Mouse (Mus musculus): ENCODE measurements around the gene Tram2. TPM values are rescaled to one million over a fixed set of nuclear protein-coding genes. Genes with fewer than 3 reads are reported as not detected.

The Tram2 gene
- polyA plus RNA-seq, 1 experiment, result 3.4 TPM

GRCm38 (mm10) chr1:21010282-21010800, 68.7 kb downstream of the Tram2 start:
- peaks cover 8% of the 10 kb centered on the region for H3K36me3 ChIP-seq (ENCODE audit: control insufficient read depth, insufficient read depth)
- H3K79me2 ChIP-seq (ENCODE audit: control insufficient read depth, insufficient read depth), result no peaks in the 10 kb centered on the region
- H3K79me3 ChIP-seq (ENCODE audit: low read depth), result no peaks in the 10 kb centered on the region
- no peak overlapping the region for H3ac ChIP-seq (ENCODE audit: control insufficient read depth, insufficient read length, low read depth)
- no peak for TF ChIP-seq CEBPB (IDR thresholded peaks at IDR 0.05; ENCODE audit: low read depth)
- no peak for TF ChIP-seq MAX (IDR thresholded peaks at IDR 0.05)
- TF ChIP-seq CTCF (IDR thresholded peaks at IDR 0.05; ENCODE audit: control insufficient read depth, insufficient read depth, insufficient read length), result no peak
- no peak for TF ChIP-seq MYOG (IDR thresholded peaks at IDR 0.05; ENCODE audit: control insufficient read depth, extremely low read depth, insufficient read length)
- no peak for TF ChIP-seq USF1 (IDR thresholded peaks at IDR 0.05; ENCODE audit: low read depth)
- no peak for TF ChIP-seq FOSL1 (IDR thresholded peaks at IDR 0.05; ENCODE audit: insufficient read depth, low read length, poor library complexity, severe bottlenecking)
- no peak for TF ChIP-seq MYOD1 (IDR thresholded peaks at IDR 0.05; ENCODE audit: control insufficient read depth, insufficient read length, low read depth)
- no peaks in the 10 kb centered on the region for H3K27me3 ChIP-seq (ENCODE audit: control insufficient read depth, insufficient read depth, insufficient read length)
- H3K4me3 ChIP-seq (ENCODE audit: insufficient read depth, poor library complexity, severe bottlenecking), result no peak overlapping the region

GRCm38 (mm10) chr1:21008891-21009290, 70.1 kb downstream of the Tram2 start:
- no peaks in the 10 kb centered on the region for H3K79me2 ChIP-seq (ENCODE audit: control insufficient read depth, insufficient read depth)
- no peaks in the 10 kb centered on the region for H3K79me3 ChIP-seq (ENCODE audit: low read depth)
- H3K27me3 ChIP-seq (ENCODE audit: control insufficient read depth, insufficient read depth, insufficient read length), result no peaks in the 10 kb centered on the region
- H3K4me3 ChIP-seq (ENCODE audit: insufficient read depth, poor library complexity, severe bottlenecking), result no peak overlapping the region
- TF ChIP-seq MAX (IDR thresholded peaks at IDR 0.05), result no peak
- peak; percentile 60 for TF ChIP-seq MYOD1 (IDR thresholded peaks at IDR 0.05; ENCODE audit: control insufficient read depth, insufficient read length, low read depth)
- peaks cover 8% of the 10 kb centered on the region for H3K36me3 ChIP-seq (ENCODE audit: control insufficient read depth, insufficient read depth)
- H3ac ChIP-seq (ENCODE audit: control insufficient read depth, insufficient read length, low read depth), result no peak overlapping the region

GRCm38 (mm10) chr1:21007941-21008701, 70.9 kb downstream of the Tram2 start:
- TF ChIP-seq MAX (IDR thresholded peaks at IDR 0.05) (no peak), MYOG (IDR thresholded peaks at IDR 0.05; ENCODE audit: control insufficient read depth, extremely low read depth, insufficient read length) (no peak), MYOD1 (IDR thresholded peaks at IDR 0.05; ENCODE audit: control insufficient read depth, insufficient read length, low read depth) (no peak), FOSL1 (IDR thresholded peaks at IDR 0.05; ENCODE audit: insufficient read depth, low read length, poor library complexity, severe bottlenecking) (no peak), CEBPB (IDR thresholded peaks at IDR 0.05; ENCODE audit: low read depth) (no peak)
- Histone ChIP-seq H3K36me3 (ENCODE audit: control insufficient read depth, insufficient read depth) (peaks cover 8% of the 10 kb centered on the region), H3K27me3 (ENCODE audit: control insufficient read depth, insufficient read depth, insufficient read length) (no peaks in the 10 kb centered on the region)

GRCm38 (mm10) chr1:21006775-21007174, 72.3 kb downstream of the Tram2 start:
- Histone ChIP-seq H3K79me3 (ENCODE audit: low read depth) (no peaks in the 10 kb centered on the region), H3K79me2 (ENCODE audit: control insufficient read depth, insufficient read depth) (no peaks in the 10 kb centered on the region), H3K27me3 (ENCODE audit: control insufficient read depth, insufficient read depth, insufficient read length) (no peaks in the 10 kb centered on the region), H3ac (ENCODE audit: control insufficient read depth, insufficient read length, low read depth) (no peak overlapping the region), H3K4me3 (ENCODE audit: insufficient read depth, poor library complexity, severe bottlenecking) (no peak overlapping the region), H3K36me3 (ENCODE audit: control insufficient read depth, insufficient read depth) (peaks cover 4% of the 10 kb centered on the region)
- TF ChIP-seq CTCF (IDR thresholded peaks at IDR 0.05; ENCODE audit: control insufficient read depth, insufficient read depth, insufficient read length) (no peak), MAX (IDR thresholded peaks at IDR 0.05) (no peak), USF1 (IDR thresholded peaks at IDR 0.05; ENCODE audit: low read depth) (peak; percentile 54)

More at GRCm38 (mm10) chr1:21007941-21008701, 70.9 kb downstream of the Tram2 start:
- no peak overlapping the region for H3ac ChIP-seq (ENCODE audit: control insufficient read depth, insufficient read length, low read depth)
- H3K79me3 ChIP-seq (ENCODE audit: low read depth), result no peaks in the 10 kb centered on the region
- no peaks in the 10 kb centered on the region for H3K79me2 ChIP-seq (ENCODE audit: control insufficient read depth, insufficient read depth)
- H3K4me3 ChIP-seq (ENCODE audit: insufficient read depth, poor library complexity, severe bottlenecking), result no peak overlapping the region

- no peak for TF ChIP-seq MAX (IDR thresholded peaks at IDR 0.05)
- H3K79me2 ChIP-seq (ENCODE audit: control insufficient read depth, insufficient read depth), result no peaks in the 10 kb centered on the region
- no peak overlapping the region for H3ac ChIP-seq (ENCODE audit: control insufficient read depth, insufficient read length, low read depth)
- H3K36me3 ChIP-seq (ENCODE audit: control insufficient read depth, insufficient read depth), result peaks cover 4% of the 10 kb centered on the region
- H3K4me3 ChIP-seq (ENCODE audit: insufficient read depth, poor library complexity, severe bottlenecking), result no peak overlapping the region
- H3K79me3 ChIP-seq (ENCODE audit: low read depth), result no peaks in the 10 kb centered on the region
- H3K27me3 ChIP-seq (ENCODE audit: control insufficient read depth, insufficient read depth, insufficient read length), result no peaks in the 10 kb centered on the region
These were observed 74.4 kb downstream of the Tram2 start for GRCm38 (mm10) chr1:21004596-21004995.

GRCm38 (mm10) chr1:21002246-21003142, 76.5 kb downstream of the Tram2 start:
- no peak overlapping the region for H3ac ChIP-seq (ENCODE audit: control insufficient read depth, insufficient read length, low read depth)
- H3K27me3 ChIP-seq (ENCODE audit: control insufficient read depth, insufficient read depth, insufficient read length), result no peaks in the 10 kb centered on the region
- no peak for TF ChIP-seq MYOD1 (IDR thresholded peaks at IDR 0.05; ENCODE audit: control insufficient read depth, insufficient read length, low read depth)
- no peak for TF ChIP-seq USF1 (IDR thresholded peaks at IDR 0.05; ENCODE audit: low read depth)
- no peak for TF ChIP-seq CTCF (IDR thresholded peaks at IDR 0.05; ENCODE audit: control insufficient read depth, insufficient read depth, insufficient read length)
- TF ChIP-seq FOSL1 (IDR thresholded peaks at IDR 0.05; ENCODE audit: insufficient read depth, low read length, poor library complexity, severe bottlenecking), result no peak
- TF ChIP-seq MYOG (IDR thresholded peaks at IDR 0.05; ENCODE audit: control insufficient read depth, extremely low read depth, insufficient read length), result no peak
- no peak for TF ChIP-seq MAX (IDR thresholded peaks at IDR 0.05)
- no peak for TF ChIP-seq CEBPB (IDR thresholded peaks at IDR 0.05; ENCODE audit: low read depth)
- no peak overlapping the region for H3K4me3 ChIP-seq (ENCODE audit: insufficient read depth, poor library complexity, severe bottlenecking)
- no peaks in the 10 kb centered on the region for H3K79me3 ChIP-seq (ENCODE audit: low read depth)
- peaks cover 4% of the 10 kb centered on the region for H3K36me3 ChIP-seq (ENCODE audit: control insufficient read depth, insufficient read depth)
- no peaks in the 10 kb centered on the region for H3K79me2 ChIP-seq (ENCODE audit: control insufficient read depth, insufficient read depth)

Measured in C2C12 (cell line).